Mouse (Mus musculus) erythroblast, embryonic 14.5 days (primary cell): ENCODE data around the gene Mamld1.

Source experiments
- GATA1 ChIP-seq: IDR thresholded peaks from 2 replicates; pipeline ENCODE4 v1.6.1; 2012; ENCODE audit warnings: low read length, inconsistent platforms, mixed read lengths
- TAL1 ChIP-seq: IDR thresholded peaks from 3 replicates; pipeline ENCODE4 v1.6.1; 2012; ENCODE audit warnings: low read length, inconsistent platforms, mixed read lengths

DNA sequence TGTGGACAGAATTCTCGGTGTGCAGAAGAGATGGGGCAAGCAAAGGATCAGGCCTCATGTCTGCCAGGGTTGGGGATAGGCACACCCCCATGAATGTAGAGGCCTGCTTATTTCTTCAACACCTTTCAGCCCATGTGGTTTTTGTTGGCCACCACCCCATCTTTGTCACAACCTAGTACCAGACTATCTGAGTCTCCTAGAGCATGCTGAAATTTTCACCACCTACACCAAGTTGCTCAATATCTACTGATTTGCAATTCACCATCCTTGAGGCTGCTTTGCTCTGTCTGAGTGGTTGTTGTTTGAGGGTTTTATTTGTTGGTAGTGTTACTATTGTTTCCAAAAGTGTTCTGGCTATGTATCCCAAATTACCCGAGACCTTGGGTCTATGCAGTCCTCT lies 91.3 kb downstream of the Mamld1 start:
- TF ChIP-seq GATA1 (no peak), TAL1 (no peak)
